Mouse (Mus musculus): ENCODE data around the gene Dennd1b. TPM values are rescaled to one million over a fixed set of nuclear protein-coding genes. Genes with fewer than 3 reads are reported as not detected.

Gene Dennd1b
- polyA plus RNA-seq, 1 experiment from 2014 or later, result 7.9 TPM

DNA sequence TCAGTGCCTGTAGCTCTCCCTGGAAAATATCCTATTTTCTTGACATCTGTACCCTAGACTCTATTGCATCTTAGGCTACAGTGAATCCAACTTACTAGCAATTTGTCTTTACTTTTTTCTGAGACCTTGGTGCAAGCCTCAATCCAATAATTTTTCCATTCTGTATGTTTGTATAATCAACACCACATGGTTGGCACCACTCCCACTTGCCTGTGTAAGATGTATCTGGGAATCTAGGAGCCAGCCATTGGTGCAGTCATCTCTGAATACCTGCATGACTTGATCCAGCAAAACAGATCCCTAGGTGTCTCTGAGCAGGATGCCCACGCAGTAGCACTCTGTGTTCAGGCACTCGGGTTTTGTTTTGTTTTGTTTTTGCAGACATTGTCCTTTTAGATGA is 145.0 kb downstream of the Dennd1b start:
- WGBS, result 91% methylated on average over 2 of the region's 2 CpGs
- H3K36me3 ChIP-seq (replicated peaks), result peaks cover 38% of the 10 kb centered on the region
- no peak overlapping the region for H3K4me3 ChIP-seq
- no peak overlapping the region for H3K27ac ChIP-seq
- H3K4me1 ChIP-seq, result 0 out of 2 replicates have a peak, but pooled peaks cover 8% of the 10 kb centered on the region
- H3K27me3 ChIP-seq (ENCODE audit: poor library complexity, severe bottlenecking), result no peaks in the 10 kb centered on the region
- no peak for DNase-seq (ENCODE audit: extremely low spot score, low spot score)
- H3K9me3 ChIP-seq, result no peaks in the 10 kb centered on the region

DNA sequence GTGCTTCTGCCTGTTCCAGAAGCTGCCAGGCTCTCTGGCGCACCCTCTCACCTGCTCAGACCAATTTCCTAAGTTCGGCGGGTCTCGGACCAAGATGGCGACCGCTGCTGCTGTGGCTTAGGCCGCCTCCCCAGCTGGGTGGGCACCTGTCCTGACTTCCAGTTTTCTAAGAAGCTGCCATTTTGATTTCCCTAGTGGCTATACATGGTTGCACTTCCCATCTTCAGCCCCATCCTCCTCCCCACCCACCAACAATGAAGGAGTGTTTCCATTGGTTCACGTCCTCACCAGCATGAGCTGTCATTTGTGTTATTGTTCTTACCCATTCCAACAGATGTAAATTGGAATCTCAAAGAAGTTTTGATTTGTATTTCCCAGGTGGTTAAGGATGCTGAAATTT is 159.4 kb downstream of the Dennd1b start:
- Histone ChIP-seq H3K27ac (no peak overlapping the region), H3K9me3 (no peaks in the 10 kb centered on the region), H3K4me1 (no peaks in the 10 kb centered on the region), H3K4me3 (no peak overlapping the region), H3K27me3 (ENCODE audit: poor library complexity, severe bottlenecking) (no peaks in the 10 kb centered on the region), H3K36me3 (replicated peaks) (peaks cover 3% of the 10 kb centered on the region)
- 97% methylated on average over 8 of the region's 8 CpGs for WGBS
- no peak for DNase-seq (ENCODE audit: extremely low spot score, low spot score)

- DNase-seq (ENCODE audit: extremely low spot score, low spot score), result no peak
- 79% methylated on average over 1 of the region's 1 CpGs for WGBS
- no peak overlapping the region for H3K27ac ChIP-seq
These were observed 176.4 kb downstream of the Dennd1b start for GRCm38 (mm10) chr1:139139644-139140043.

DNA sequence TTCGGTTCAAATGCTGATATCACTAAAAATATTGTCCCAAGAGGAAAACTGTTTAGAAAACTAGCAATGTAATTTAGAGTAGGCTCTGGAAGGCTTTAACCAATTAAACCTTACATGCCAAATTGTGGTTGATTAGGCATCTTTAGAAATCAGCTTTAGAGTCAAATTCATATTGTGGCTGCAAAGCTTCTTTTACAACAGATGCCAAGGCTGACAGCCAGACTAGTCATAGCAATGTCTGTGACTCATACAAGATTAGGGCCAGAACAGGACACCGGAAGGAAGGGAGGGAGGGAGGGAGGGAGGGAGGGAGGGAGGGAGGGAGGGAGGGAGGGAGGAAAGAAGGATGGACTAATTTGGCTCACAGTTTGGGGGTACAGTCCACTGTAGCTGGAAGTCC is 182.3 kb downstream of the Dennd1b start:
- no peaks in the 10 kb centered on the region for H3K9me3 ChIP-seq
- no peaks in the 10 kb centered on the region for H3K27me3 ChIP-seq (ENCODE audit: poor library complexity, severe bottlenecking)
- no peak overlapping the region for H3K27ac ChIP-seq
- no peak overlapping the region for H3K4me3 ChIP-seq
- peaks cover 18% of the 10 kb centered on the region for H3K36me3 ChIP-seq (replicated peaks)
- no peaks in the 10 kb centered on the region for H3K4me1 ChIP-seq
- DNase-seq (ENCODE audit: extremely low spot score, low spot score), result no peak
- 93% methylated on average over 1 of the region's 2 CpGs for WGBS

More at GRCm38 (mm10) chr1:139139644-139140043, 176.4 kb downstream of the Dennd1b start:
- Histone ChIP-seq H3K4me3 (no peak overlapping the region), H3K36me3 (replicated peaks) (peaks cover 10% of the 10 kb centered on the region), H3K9me3 (no peaks in the 10 kb centered on the region), H3K4me1 (peaks cover 8% of the 10 kb centered on the region), H3K27me3 (ENCODE audit: poor library complexity, severe bottlenecking) (no peaks in the 10 kb centered on the region)

GRCm38 (mm10) chr1:139146306-139146705 is 183.1 kb downstream of the Dennd1b start:
- Histone ChIP-seq H3K36me3 (replicated peaks) (peaks cover 18% of the 10 kb centered on the region), H3K4me3 (no peak overlapping the region), H3K27me3 (ENCODE audit: poor library complexity, severe bottlenecking) (no peaks in the 10 kb centered on the region), H3K27ac (no peak overlapping the region), H3K4me1 (no peaks in the 10 kb centered on the region), H3K9me3 (no peaks in the 10 kb centered on the region)
- DNase-seq (ENCODE audit: extremely low spot score, low spot score), result no peak
- 93% methylated on average over 3 of the region's 3 CpGs for WGBS

GRCm38 (mm10) chr1:139153006-139153405 is 189.8 kb downstream of the Dennd1b start:
- H3K4me3 ChIP-seq, result no peak overlapping the region
- no peak for DNase-seq (ENCODE audit: extremely low spot score, low spot score)
- no peaks in the 10 kb centered on the region for H3K9me3 ChIP-seq
- WGBS, result 39% methylated on average over 2 of the region's 2 CpGs
- H3K27me3 ChIP-seq (ENCODE audit: poor library complexity, severe bottlenecking), result no peaks in the 10 kb centered on the region
- peaks cover 3% of the 10 kb centered on the region; the same call in 1 of the 2 replicates for H3K36me3 ChIP-seq (replicated peaks)
- peaks cover 15% of the 10 kb centered on the region for H3K4me1 ChIP-seq
- H3K27ac ChIP-seq, result no peak overlapping the region

DNA sequence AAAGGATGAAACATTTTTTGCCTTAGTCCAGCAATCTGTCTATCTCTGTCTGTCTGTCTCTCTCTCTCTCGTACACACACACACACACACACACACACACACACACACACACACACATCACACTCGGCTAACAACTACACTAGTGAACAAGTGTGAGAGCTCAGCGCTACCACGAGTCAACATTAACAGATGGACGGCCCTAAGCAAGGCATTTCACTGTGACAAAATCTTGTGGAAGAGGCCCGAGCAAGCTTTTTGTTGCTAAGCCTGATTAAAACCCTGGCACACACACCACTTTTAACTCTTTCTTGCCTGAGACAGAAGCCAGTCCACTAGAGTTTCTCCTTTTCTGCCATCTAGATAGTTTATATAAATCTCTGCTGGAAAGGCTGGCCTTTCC is 190.3 kb downstream of the Dennd1b start:
- H3K27ac ChIP-seq, result peak overlapping the region; percentile 48; the same call in 1 of the 2 replicates
- no peak overlapping the region for H3K4me3 ChIP-seq
- no peaks in the 10 kb centered on the region for H3K9me3 ChIP-seq
- H3K4me1 ChIP-seq, result peaks cover 15% of the 10 kb centered on the region
- 44% methylated on average over 6 of the region's 6 CpGs for WGBS
- peaks cover under 1% of the 10 kb centered on the region; the same call in 1 of the 2 replicates for H3K36me3 ChIP-seq (replicated peaks)
- no peak for DNase-seq (ENCODE audit: extremely low spot score, low spot score)
- H3K27me3 ChIP-seq (ENCODE audit: poor library complexity, severe bottlenecking), result no peaks in the 10 kb centered on the region

DNA sequence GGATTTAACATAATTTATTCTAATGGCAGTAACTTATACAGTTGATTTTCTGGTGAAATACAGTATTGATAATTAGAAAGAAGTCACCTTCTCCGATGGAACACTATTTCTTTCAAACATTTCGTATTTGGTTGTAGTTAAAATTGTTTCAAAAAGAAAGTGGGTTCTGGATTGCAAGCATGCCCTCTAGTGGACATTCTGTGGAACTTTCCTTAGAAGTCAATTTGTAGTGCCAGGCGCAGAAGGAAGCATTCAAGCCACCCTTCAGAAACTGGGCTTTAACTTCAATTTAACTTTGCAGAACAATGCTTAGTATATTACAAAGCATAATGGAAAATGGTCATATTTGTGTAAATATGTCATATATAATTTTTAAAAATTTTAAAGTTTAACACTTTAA is 193.2 kb downstream of the Dennd1b start:
- WGBS, result 44% methylated on average over 3 of the region's 3 CpGs
- no peaks in the 10 kb centered on the region for H3K36me3 ChIP-seq (replicated peaks)
- DNase-seq (ENCODE audit: extremely low spot score, low spot score), result no peak

DNA sequence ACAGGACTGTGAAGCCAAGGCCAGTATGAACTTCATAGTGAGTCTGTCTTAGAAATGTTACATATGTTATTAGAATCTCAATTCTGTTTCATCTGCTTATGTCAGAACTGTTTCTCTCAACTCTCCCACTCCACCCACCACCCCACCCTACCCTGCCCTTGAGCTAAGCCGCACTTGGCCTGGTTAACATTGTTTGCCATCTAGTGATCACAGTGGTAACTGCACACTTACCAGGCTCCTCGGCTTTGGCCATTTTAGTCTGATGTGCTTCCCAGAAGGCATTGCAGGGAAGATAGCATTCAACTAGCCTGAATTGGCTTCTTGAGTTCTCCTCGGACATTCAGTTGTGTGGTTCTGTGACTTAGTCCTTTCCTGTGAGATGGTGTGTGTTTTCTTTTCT is 198.4 kb downstream of the Dennd1b start:
- Histone ChIP-seq H3K4me3 (no peak overlapping the region), H3K36me3 (replicated peaks) (no peaks in the 10 kb centered on the region), H3K27me3 (ENCODE audit: poor library complexity, severe bottlenecking) (no peaks in the 10 kb centered on the region), H3K4me1 (no peaks in the 10 kb centered on the region), H3K9me3 (no peaks in the 10 kb centered on the region), H3K27ac (no peak overlapping the region)
- no peak for DNase-seq (ENCODE audit: extremely low spot score, low spot score)
- 52% methylated on average over 3 of the region's 3 CpGs for WGBS

More for the DNA sequence above, 193.2 kb downstream of the Dennd1b start:
- Histone ChIP-seq H3K9me3 (no peaks in the 10 kb centered on the region), H3K4me3 (no peak overlapping the region), H3K27ac (no peak overlapping the region), H3K27me3 (ENCODE audit: poor library complexity, severe bottlenecking) (no peaks in the 10 kb centered on the region), H3K4me1 (peaks cover 15% of the 10 kb centered on the region)

GRCm38 (mm10) chr1:139162814-139163213 is 199.6 kb downstream of the Dennd1b start:
- H3K4me3 ChIP-seq, result no peak overlapping the region
- no peaks in the 10 kb centered on the region for H3K9me3 ChIP-seq
- 48% methylated on average over 5 of the region's 5 CpGs for WGBS
- no peak for DNase-seq (ENCODE audit: extremely low spot score, low spot score)
- no peak overlapping the region for H3K27ac ChIP-seq
- H3K4me1 ChIP-seq, result no peaks in the 10 kb centered on the region
- no peaks in the 10 kb centered on the region for H3K27me3 ChIP-seq (ENCODE audit: poor library complexity, severe bottlenecking)
- H3K36me3 ChIP-seq (replicated peaks), result no peaks in the 10 kb centered on the region

- DNase-seq (ENCODE audit: extremely low spot score, low spot score), result no peak
- H3K27ac ChIP-seq, result no peak overlapping the region
- H3K4me1 ChIP-seq, result no peaks in the 10 kb centered on the region
- WGBS, result 88% methylated on average over 3 of the region's 3 CpGs
- H3K36me3 ChIP-seq (replicated peaks), result peaks cover 11% of the 10 kb centered on the region
- H3K4me3 ChIP-seq, result no peak overlapping the region
- no peaks in the 10 kb centered on the region for H3K9me3 ChIP-seq
- H3K27me3 ChIP-seq (ENCODE audit: poor library complexity, severe bottlenecking), result no peaks in the 10 kb centered on the region
These were observed 211.0 kb downstream of the Dennd1b start for GRCm38 (mm10) chr1:139174058-139174832.

DNA sequence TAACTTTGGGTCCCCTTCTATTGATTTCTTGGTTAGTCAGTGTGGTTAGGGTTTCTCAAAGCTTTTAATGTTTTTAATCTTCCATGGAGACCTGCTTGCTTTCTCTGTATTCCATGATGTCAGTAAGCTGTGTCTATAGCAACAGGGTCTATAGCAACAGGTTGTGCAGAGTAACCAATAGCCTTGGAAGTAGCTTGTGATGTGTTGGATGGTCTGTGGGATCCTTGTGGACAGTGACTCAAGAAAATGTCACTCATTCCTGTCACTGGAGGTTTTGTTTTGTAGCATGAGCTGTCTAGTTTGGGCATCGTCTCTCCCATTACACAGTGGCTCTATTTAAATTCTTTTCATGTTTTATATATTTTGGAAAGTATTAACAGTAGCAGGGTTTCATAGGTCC is 216.5 kb downstream of the Dennd1b start:
- WGBS, result 93% methylated on average over 1 of the region's 1 CpGs

DNA sequence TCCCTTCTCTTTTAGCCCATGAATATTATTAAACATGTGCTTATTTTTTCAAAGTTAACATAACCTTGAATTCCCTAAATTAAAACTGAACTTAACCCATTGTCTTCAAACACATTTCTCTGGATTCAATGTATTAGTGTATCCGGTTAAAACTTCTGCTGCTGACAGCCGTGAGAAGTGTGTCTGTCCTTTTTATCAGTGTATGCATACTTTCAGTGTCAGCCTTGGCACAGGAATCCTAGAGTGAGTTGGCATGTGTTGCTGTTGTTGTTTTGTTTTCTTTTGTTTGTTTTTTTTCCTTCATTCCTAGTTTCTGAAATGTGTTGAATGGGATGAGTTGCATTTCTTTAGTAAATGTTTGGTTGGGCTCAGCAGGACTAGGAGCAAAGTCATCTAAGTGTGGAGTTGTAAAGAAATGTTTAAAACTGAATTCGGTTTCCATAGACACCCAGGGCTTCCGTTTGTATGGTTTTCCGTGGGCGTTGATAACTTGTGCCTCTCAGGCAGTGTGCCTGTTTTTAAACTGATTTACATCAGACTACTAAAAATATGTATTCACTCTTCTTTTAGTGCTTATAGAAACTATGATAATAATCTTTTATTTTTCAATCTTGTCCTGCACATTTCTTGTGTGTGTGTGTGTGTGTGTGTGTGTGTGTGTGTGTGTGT is 217.4 kb downstream of the Dennd1b start:
- Histone ChIP-seq H3K36me3 (replicated peaks) (no peaks in the 10 kb centered on the region), H3K9me3 (no peaks in the 10 kb centered on the region), H3K27ac (no peak overlapping the region), H3K4me3 (no peak overlapping the region), H3K27me3 (ENCODE audit: poor library complexity, severe bottlenecking) (no peaks in the 10 kb centered on the region), H3K4me1 (no peaks in the 10 kb centered on the region)
- DNase-seq (ENCODE audit: extremely low spot score, low spot score), result no peak
- WGBS, result 93% methylated on average over 6 of the region's 6 CpGs

More for the DNA sequence above, 216.5 kb downstream of the Dennd1b start:
- no peak for DNase-seq (ENCODE audit: extremely low spot score, low spot score)
- Histone ChIP-seq H3K27ac (no peak overlapping the region), H3K9me3 (no peaks in the 10 kb centered on the region), H3K4me1 (no peaks in the 10 kb centered on the region), H3K27me3 (ENCODE audit: poor library complexity, severe bottlenecking) (no peaks in the 10 kb centered on the region), H3K36me3 (replicated peaks) (no peaks in the 10 kb centered on the region), H3K4me3 (no peak overlapping the region)

Measured in forebrain, embryonic 10.5 days (tissue).